Mouse (Mus musculus) gastrocnemius, postnatal 4 days (tissue): ENCODE measurements around the gene Aes. TPM values are rescaled to one million over a fixed set of nuclear protein-coding genes. Genes with fewer than 3 reads are reported as not detected.

Experiments used
- DNase-seq, 2 experiments: peaks; one replicate each; pipeline ENCODE4 v3.0.0; 2021 to 2022; ENCODE audit warnings: low spot score in 2 of 2, mixed read lengths in 2 of 2
- total RNA-seq, 2 experiments: library from RNA; stranded (reverse); gene quantifications; 2 replicates each; pipeline ENCODE4 v1.2.3; 2021

Gene Aes
- total RNA-seq, 2 experiments from 2014 or later: 537 to 620 TPM

- DNase-seq: no peak
Observed at GRCm38 (mm10) chr10:81565257-81566228, 6.3 kb downstream of the Aes start.

GRCm38 (mm10) chr10:81568381-81569191 lies 9.3 kb downstream of the Aes start:
- DNase-seq: no peak

GRCm38 (mm10) chr10:81569507-81570237 lies 10.4 kb downstream of the Aes start:
- DNase-seq: no peak

DNA sequence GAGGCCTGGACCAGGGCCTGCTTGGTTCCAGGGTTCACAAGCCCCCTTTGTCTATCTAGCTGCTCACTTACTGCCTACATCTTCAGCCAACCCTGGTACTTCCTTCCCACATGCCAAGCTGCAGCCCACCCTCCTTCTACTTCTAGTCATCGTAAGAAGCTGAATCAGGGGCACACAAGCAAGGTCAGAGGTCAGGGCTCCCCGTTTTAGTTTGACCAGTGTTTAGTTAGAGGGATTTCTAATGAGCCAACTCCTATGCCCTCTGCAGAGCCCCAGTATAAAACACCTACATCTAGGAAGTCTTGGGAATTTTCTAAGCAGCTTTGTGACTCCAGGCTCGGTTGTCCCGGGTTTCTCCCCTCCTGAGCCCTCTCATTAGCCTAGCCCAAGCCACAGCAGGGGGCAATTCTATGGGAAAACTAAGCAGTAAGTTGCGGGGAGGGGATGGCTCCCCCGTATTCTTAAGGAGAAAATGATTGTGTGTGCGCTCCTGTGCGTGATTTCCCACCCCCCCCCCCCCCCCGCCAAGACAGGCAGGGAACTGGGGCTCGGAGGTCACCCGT lies 11.0 kb downstream of the Aes start:
- no peak for DNase-seq

DNA sequence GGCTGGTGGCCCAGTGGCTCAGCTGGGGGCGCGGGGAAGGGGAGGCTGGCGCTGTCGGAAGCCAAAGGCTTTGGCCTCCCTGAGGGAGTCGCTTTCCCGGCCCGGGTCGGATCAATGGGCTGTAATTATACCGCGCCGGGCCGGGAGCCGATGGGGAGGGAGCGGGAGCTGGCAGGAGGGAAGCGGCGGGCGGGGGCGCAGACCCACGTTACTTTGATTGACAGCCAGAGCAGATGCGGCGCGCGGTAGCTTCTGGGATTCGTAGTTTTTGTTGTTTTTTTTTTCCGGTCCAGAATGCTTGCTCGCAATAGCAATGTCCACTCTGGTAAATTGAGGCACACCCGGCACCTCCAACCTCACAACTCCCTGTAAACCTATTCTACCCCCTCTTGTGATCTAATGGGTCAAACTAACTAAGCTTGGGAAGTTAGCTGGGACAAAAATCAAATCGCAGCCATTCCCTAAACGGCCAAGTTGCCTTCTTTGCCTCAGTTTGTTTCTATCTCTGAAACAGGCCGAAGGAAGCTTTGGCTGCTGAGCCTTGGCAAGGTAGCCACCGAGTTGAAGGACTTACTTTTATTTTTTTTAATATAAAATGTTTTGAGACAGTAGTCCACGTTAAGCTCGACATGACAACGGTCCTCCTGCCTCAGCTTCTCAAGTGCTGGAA lies 11.7 kb downstream of the Aes start:
- peak; percentile 93 to 96 for DNase-seq

- peak; percentile 95 to 97 for DNase-seq
Observed at GRCm38 (mm10) chr10:81571501-81571876, 12.2 kb downstream of the Aes start.

GRCm38 (mm10) chr10:81572133-81572671 lies 12.9 kb downstream of the Aes start:
- no peak for DNase-seq

DNA sequence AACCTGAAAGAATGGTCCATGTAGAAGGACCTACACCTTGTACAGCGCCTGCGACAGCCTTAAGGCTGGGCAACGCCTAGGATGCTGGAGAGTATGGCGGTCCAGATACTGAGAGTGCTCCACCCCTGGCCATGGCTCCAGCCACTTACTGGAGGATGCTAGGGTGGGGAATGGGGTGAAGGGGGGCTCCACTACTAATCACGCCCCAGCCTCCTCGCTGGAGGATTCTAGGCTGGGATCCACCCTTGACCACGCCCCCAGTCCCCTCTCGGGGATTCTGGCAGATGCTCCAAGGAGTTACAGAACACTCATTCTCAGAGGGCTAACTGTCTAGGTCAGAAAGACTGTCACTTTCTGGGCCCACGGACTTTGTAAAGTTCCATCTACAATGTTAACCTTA lies 13.7 kb downstream of the Aes start:
- DNase-seq: peak in 1 of 2 experiments; percentile 45

DNA sequence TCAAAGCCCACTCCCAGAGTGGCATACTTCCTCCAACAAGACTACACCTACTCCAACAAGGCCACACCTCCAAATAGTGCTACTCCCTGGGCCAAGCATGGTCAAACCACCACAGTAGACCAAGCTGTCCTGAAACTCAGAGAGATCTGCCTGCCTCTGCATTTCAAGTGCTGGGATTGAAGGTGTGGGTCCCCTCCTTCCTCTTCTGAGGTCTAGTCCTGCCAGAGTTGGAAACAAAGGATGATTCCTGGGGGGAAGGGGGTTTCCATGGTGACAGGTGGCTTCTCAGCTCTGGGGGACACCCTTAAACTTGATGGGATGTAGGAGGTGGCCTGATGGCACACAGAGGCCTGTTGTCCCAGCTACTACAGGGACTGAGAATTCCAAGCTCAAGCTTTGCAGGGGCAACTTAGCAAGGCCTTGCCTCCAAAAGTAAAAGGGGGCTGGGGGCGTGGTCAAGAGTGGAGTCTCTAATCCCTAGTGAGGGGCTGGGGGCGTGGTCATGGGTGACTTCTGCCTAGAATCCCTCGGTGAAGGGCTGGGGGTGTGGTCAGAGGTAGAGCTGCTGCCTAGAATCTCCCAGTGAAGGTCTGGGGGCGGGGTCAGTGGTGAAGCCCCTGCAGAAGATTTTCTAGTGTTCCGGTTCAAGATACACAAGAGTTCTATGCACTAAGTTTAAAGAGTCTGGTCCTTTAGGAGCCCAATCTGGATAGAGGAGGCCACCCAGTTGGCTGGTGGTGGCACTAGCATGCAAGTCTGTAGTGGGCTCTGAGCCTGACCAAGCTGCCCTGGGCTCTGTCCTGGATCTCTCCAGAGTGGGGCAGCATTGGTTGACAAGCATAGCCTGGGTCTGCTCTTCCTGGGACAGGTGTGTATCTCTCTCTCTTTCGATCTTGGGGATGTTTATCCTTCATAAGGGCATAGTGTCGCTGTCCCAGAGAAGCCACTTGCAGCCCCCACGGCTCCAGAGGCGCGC lies 15.1 kb downstream of the Aes start, which contains the start of gene Tle2:
TSS of gene Tle2 (plus strand) at position 481 of the 976 bp plus-strand sequence.
- no peak for DNase-seq

DNA sequence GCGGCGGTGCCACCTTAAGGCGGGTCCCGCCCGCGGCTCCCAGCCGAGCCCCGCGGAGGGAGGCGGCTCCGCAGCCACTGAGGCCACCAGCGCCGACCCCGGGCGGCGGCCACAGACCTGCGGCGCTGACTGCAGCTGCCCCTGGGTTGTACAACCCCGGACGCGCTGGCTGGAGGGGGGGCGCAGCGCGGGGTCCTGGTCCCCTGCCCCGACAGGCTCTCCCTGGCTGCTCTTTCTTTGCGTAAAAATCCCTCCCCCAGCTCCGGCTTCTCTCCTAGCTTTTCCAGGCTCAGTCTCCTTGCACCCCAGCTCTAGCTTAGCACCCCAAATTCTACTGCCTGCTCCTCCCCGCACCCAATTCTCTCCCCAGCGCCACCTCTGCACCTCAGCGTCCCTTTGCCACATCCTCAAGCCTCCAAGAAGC lies 15.9 kb downstream of the Aes start:
- DNase-seq: peak in 1 of 2 experiments; percentile 58

DNA sequence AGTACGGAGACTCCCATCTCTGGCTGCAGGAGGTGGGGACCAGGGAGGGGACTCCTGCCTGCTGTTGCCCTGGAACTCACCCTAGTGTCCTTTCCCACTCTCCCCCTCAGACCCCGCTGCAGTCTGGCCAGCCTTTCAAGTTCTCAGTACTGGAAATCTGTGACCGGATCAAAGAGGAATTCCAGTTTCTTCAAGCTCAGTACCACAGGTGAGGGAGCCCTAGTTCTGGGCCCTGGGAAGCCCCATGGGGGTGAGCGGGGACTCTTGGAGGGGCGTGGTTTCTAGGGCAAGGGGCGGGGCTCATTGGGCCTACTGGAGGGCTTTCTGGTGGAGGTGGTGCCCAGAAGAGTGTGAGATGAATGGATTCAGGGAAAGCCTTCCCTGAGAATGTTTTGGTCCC lies 16.4 kb downstream of the Aes start:
- DNase-seq: no peak

DNA sequence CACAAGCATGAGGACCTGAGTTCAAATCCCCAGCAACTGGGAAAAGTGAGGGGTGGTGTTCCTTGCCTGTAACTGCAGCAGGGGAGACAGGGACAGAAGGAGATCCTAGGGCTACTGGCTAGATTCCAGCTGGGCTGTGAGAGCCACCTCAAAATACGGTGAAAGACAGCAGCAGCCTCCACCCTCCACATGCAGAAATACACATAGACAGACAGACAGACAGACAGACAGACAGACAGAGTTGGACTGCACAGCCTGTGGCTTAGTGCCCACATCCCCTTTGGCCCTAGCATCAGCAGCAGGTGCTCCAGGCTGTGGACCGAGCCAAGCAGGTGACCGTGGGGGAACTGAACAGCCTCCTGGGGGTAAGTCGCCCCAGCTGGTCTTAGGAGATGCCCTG lies 20.7 kb downstream of the Aes start:
- DNase-seq: no peak

DNA sequence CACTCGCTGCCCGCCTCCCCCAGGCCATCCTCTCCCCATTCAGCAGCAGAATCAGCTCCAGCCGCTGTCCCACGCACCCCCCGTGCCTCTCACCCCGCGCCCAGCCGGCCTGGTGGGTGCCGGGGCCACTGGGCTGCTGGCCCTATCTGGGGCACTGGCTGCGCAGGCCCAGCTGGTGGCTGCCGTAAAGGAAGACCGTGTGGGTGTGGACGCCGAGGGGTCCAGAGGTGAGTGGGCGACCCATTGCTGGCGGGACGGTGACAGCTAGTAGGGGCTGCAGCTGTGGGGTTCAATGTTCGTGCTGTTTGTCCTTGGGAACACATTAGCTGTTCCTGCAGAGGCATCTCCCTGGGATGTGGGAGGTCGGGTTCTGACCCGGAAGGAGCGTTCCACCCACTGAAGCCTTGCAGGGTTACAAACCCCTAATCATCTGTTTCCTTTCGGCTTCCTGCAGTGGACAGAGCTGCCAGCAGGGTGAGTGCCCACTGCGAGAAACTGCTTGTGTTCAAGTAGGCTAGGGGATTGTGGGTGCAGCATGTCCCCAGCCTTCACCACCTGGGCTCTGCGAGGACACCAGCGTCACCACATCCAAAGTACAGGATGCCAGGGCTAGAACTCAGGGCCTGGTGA lies 21.3 kb downstream of the Aes start:
- DNase-seq: no peak

DNA sequence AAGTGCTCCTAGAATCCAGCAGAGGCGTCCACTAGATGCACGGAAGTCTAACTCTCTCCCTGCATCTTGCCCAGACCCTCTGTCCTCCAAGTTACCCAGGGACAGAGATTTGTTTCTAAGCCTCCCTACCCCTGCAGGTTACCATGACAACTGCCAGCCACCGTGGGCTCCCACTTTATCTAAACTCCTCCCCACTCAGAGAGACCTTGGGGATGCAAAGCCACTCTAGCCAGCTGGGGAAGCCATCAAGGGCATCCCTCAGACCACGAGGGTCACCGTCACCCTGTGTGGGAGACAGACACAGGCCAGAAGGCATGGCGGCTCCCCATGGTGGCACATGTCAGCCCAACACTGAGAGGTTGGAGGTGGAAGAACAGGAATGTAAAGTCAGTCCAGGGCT lies 24.1 kb downstream of the Aes start:
- DNase-seq: no peak

DNA sequence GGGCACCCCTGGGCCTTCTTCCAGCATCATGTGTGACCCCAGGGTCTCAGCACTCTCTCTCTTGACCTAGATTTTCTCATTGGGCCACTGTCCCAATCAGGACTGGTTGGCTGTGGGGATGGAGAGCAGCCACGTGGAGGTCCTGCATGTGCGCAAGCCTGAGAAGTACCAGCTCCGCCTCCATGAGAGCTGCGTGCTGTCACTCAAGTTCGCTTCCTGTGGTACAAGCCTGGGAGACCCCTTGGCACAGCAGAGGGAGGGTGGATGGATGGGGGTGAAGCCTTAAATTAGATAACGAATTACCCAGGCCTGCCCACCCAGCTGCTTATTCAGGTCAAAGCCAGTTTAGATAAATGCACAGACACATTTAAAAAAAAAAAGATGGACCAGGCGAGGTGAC lies 29.5 kb downstream of the Aes start:
- no peak for DNase-seq

DNA sequence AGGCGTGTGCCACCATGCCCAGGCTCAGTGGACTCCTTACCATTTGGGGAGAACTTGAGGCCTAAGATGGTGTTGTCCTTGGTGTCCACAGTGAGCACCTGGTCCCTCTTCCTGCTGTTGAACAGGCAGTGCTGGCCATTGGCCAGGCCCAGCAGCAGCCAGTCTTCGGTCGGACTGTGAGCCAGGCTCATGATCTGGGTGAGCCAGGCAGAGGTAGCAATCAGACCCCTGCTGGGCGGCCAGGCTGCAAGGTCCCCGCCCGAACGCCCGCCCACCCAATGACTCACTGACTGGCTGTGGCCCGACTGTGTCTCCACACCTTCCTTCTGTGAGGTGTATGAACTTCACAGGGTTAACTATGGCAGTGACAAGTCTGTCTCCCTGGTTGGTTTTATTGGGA lies 32.6 kb downstream of the Aes start:
- DNase-seq: no peak

GRCm38 (mm10) chr10:81592631-81593030 lies 33.3 kb downstream of the Aes start:
- no peak for DNase-seq

DNA sequence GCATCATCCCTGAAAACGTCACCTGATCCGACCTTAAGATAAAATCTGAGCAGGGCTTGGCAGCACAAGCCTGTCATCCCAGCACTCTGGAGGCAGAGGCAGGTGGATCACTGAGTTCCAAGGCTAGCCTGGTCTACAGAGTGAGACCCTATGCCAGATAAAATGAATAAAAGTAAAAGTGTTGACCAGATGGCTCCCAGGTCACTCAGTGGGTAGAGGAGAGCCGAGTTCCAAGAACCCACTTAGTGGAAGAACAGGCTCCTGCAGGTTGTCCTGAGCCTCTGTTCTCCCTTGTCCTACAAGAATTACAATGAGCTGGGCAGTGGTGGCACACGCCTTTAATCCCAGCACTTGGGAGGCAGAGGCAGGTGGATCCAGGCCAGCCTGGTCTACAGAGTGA lies 33.9 kb downstream of the Aes start:
- no peak for DNase-seq
